Comparison of ENCODE assay signal across 9 mouse cellular contexts in the genomic region with DNA sequence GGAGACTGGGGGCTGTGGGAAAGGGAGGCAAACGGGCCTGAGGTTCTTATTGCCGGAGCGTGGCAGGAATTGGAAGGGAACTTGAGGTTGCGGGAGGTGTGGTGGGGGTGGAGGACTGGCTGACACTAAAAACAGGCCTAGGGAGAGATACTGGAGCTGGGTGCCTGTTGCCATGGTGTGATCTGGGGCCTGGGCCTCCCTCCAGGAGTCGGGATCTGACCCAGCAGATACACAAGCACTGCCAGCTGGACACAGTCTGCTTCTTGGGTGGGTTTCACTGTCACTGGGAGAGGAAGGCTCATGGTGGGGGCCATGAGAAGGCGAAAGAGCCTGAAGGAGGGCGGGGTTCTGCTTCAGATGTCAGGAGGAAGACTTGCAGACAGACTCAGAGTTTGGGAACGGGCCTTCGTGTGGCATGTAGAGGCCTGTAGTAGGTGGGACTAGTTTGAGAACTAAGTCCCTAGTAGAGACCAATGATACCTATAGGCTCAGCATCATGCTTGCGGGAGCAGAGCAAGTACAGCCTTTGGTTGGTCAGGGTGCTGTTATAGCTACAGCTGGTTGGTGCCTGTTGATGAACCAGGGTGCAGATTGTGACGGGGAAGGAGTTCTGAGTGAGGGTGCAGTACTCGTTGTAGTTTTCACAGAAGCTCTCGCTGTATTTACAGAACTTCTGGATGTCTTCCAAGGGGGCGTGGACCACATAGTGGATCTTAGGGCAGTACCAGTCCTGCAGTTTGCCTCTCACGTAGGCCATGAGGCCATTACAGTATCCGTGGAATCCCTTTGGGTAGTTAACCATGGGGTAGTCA. TPM values are rescaled to one million over a fixed set of nuclear protein-coding genes. Genes with fewer than 3 reads are reported as not detected.
DNase-seq lines count a peak whose midpoint lies in the region; ATAC-seq and TF ChIP-seq lines count a peak whose summit lies in the region.
"Had no signal": no experiment of that assay in that cellular context is flagged by ENCODE, and none has a peak within 500 bp of the region (broad histone marks: within the 10 kb centered on the region; RNA-seq: fewer than 3 reads in every experiment).

No protein-coding gene starts in this region.

- peak overlapping the region; percentile 34; the same call in 1 of the 2 replicates for H3K27ac ChIP-seq in liver, postnatal 0 days (ENCODE audit: low read depth)
- no peak overlapping the region for H3K27ac ChIP-seq in liver, embryonic 11.5 days (ENCODE audit: low read depth, low read length)
- H3K27ac ChIP-seq in hindbrain, postnatal 0 days: peak overlapping the region; percentile 62

- H3K4me1 ChIP-seq in liver, postnatal 0 days (ENCODE audit: insufficient read depth): peaks cover 12% of the 10 kb centered on the region
- no peaks in the 10 kb centered on the region for H3K4me1 ChIP-seq in liver, embryonic 11.5 days (replicated peaks; ENCODE audit: control insufficient read depth, insufficient read depth, low read length)
- H3K4me1 ChIP-seq in hindbrain, postnatal 0 days (ENCODE audit: insufficient read depth, low read length): peaks cover 8% of the 10 kb centered on the region; the same call in 1 of the 2 replicates

- no peak overlapping the region for H3K4me3 ChIP-seq in liver, postnatal 0 days (ENCODE audit: low read depth, low read length)
- H3K4me3 ChIP-seq in liver, embryonic 11.5 days (ENCODE audit: low read depth, low read length): no peak overlapping the region
- no peak overlapping the region for H3K4me3 ChIP-seq in hindbrain, postnatal 0 days (ENCODE audit: low read length)
- H3K4me3 ChIP-seq: myocyte had no signal

- 68% methylated on average over 16 of the region's 16 CpGs for WGBS in liver, postnatal 0 days (ENCODE audit: insufficient replicate concordance)
- 78% methylated on average over 16 of the region's 16 CpGs for WGBS in liver, embryonic 11.5 days
- 54% methylated on average over 16 of the region's 16 CpGs for WGBS in hindbrain, postnatal 0 days

- TF ChIP-seq EP300 in liver, postnatal 0 days (IDR thresholded peaks at IDR 0.05; ENCODE audit: low read depth): no peak

- no peak overlapping the region for H3K9ac ChIP-seq in liver, postnatal 0 days (replicated peaks)
- no peak overlapping the region for H3K9ac ChIP-seq in liver, embryonic 11.5 days (ENCODE audit: low read depth, low read length)
- no peak overlapping the region for H3K9ac ChIP-seq in hindbrain, postnatal 0 days (replicated peaks; ENCODE audit: low read length)

- no peak for ATAC-seq in liver, postnatal 0 days
- ATAC-seq in liver, embryonic 11.5 days (replicated peaks; ENCODE audit: low FRiP score): no peak
- ATAC-seq in hindbrain, postnatal 0 days: peak; percentile 91

- no peak for TF ChIP-seq CTCF in liver, postnatal 0 days (IDR thresholded peaks at IDR 0.05; ENCODE audit: low read depth)
- no peak for TF ChIP-seq CTCF in hindbrain, postnatal 0 days (IDR thresholded peaks at IDR 0.05; ENCODE audit: low read depth)

- H3K9me3 ChIP-seq in liver, postnatal 0 days (ENCODE audit: low read length): no peaks in the 10 kb centered on the region
- no peaks in the 10 kb centered on the region for H3K9me3 ChIP-seq in liver, embryonic 11.5 days (ENCODE audit: control insufficient read depth, low read length)
- no peaks in the 10 kb centered on the region for H3K9me3 ChIP-seq in hindbrain, postnatal 0 days (ENCODE audit: low read length)

- H3K4me2 ChIP-seq in liver, postnatal 0 days (ENCODE audit: low read depth, low read length): no peak overlapping the region
- H3K4me2 ChIP-seq in liver, embryonic 11.5 days: no peak overlapping the region
- H3K4me2 ChIP-seq in hindbrain, postnatal 0 days (ENCODE audit: low read depth, low read length): no peak overlapping the region

- DNase-seq in liver, postnatal 0 days: no peak
- DNase-seq in liver, embryonic 11.5 days (ENCODE audit: low spot score): no peak
- peak; percentile 66 for DNase-seq in gastrocnemius, postnatal 10 days
- peak; percentile 75 for DNase-seq in hindbrain, postnatal 0 days (ENCODE audit: low spot score)
- DNase-seq in lung, postnatal 10 days: peak; percentile 85
- DNase-seq in testis, postnatal 14 days (ENCODE audit: low spot score): peak; percentile 57
- no peak for DNase-seq in adrenal gland, postnatal 10 days
- DNase-seq in retina, embryonic 14.5 days (ENCODE audit: low spot score): no peak

- H3K27me3 ChIP-seq in liver, postnatal 0 days (ENCODE audit: insufficient read depth, low read length): no peaks in the 10 kb centered on the region
- no peaks in the 10 kb centered on the region; the same call in 1 of the 2 replicates for H3K27me3 ChIP-seq in liver, embryonic 11.5 days (replicated peaks; ENCODE audit: control insufficient read depth, insufficient read depth, low read length)
- H3K27me3 ChIP-seq in hindbrain, postnatal 0 days (ENCODE audit: insufficient read depth, low read length): no peaks in the 10 kb centered on the region

- no peaks in the 10 kb centered on the region for H3K36me3 ChIP-seq in liver, postnatal 0 days (replicated peaks; ENCODE audit: insufficient read depth, low read length)
- no peaks in the 10 kb centered on the region for H3K36me3 ChIP-seq in liver, embryonic 11.5 days (ENCODE audit: control insufficient read depth, insufficient read depth, low read length)
- no peaks in the 10 kb centered on the region for H3K36me3 ChIP-seq in hindbrain, postnatal 0 days (ENCODE audit: insufficient read depth, low read length)

RNA-seq across cellular contexts. Expression of a gene that starts 0.6 kb away (rescaled TPM):
- polyA plus RNA-seq in liver, postnatal 0 days (2015; fragmentation: Nextera tagmentation; extraction: Ambion mirVana): not detected in 2 replicates
- polyA plus RNA-seq in liver, embryonic 11.5 days (2014; fragmentation: Nextera tagmentation; extraction: Ambion mirVana): not detected in 2 replicates
- not detected for total RNA-seq in gastrocnemius, postnatal 10 days (2021)
- total RNA-seq in hindbrain, postnatal 0 days (2014; rRNA removed): not detected in 2 replicates
- polyA plus RNA-seq in hindbrain, postnatal 0 days (2015; fragmentation: Nextera tagmentation; extraction: Ambion mirVana): not detected in 2 replicates
- total RNA-seq in adrenal gland, postnatal 10 days (2021): not detected
- polyA plus RNA-seq: myocyte had no signal

RNA-seq across cellular contexts. Expression of a gene that starts 3.7 kb away (rescaled TPM):
- not detected in 2 replicates for polyA plus RNA-seq in liver, postnatal 0 days (2015; fragmentation: Nextera tagmentation; extraction: Ambion mirVana)
- polyA plus RNA-seq in liver, embryonic 11.5 days (2014; fragmentation: Nextera tagmentation; extraction: Ambion mirVana): not detected in 2 replicates
- not detected for total RNA-seq in gastrocnemius, postnatal 10 days (2021)
- total RNA-seq in hindbrain, postnatal 0 days (2014; rRNA removed): not detected in 2 replicates
- polyA plus RNA-seq in hindbrain, postnatal 0 days (2015; fragmentation: Nextera tagmentation; extraction: Ambion mirVana): not detected in 2 replicates
- total RNA-seq in adrenal gland, postnatal 10 days (2021): not detected
- polyA plus RNA-seq: myocyte had no signal

RNA-seq across cellular contexts. Expression of a gene that starts 8.0 kb away (rescaled TPM):
- 346 and 352 TPM in 2 replicates for polyA plus RNA-seq in liver, postnatal 0 days (2015; fragmentation: Nextera tagmentation; extraction: Ambion mirVana)
- 19.2 and 21.5 TPM in 2 replicates for polyA plus RNA-seq in liver, embryonic 11.5 days (2014; fragmentation: Nextera tagmentation; extraction: Ambion mirVana)
- total RNA-seq in gastrocnemius, postnatal 10 days (2021): 100 to 1,000 TPM; 700 to 765 TPM
- total RNA-seq in hindbrain, postnatal 0 days (2014; rRNA removed): 514 and 732 TPM in 2 replicates
- polyA plus RNA-seq in hindbrain, postnatal 0 days (2015; fragmentation: Nextera tagmentation; extraction: Ambion mirVana): 543 and 625 TPM in 2 replicates
- total RNA-seq in adrenal gland, postnatal 10 days (2021): 100 to 1,000 TPM; 337 to 338 TPM

RNA-seq across cellular contexts. Expression of a gene that starts 29.3 kb away (rescaled TPM):
- 0.06 and 0.07 TPM in 2 replicates for polyA plus RNA-seq in liver, postnatal 0 days (2015; fragmentation: Nextera tagmentation; extraction: Ambion mirVana)
- polyA plus RNA-seq in liver, embryonic 11.5 days (2014; fragmentation: Nextera tagmentation; extraction: Ambion mirVana): 0.07 and 0.14 TPM in 2 replicates
- under 1 TPM; 0.45 to 0.68 TPM for total RNA-seq in gastrocnemius, postnatal 10 days (2021)
- total RNA-seq in hindbrain, postnatal 0 days (2014; rRNA removed): 0.89 and 2.4 TPM in 2 replicates
- polyA plus RNA-seq in hindbrain, postnatal 0 days (2015; fragmentation: Nextera tagmentation; extraction: Ambion mirVana): 0.61 and 0.64 TPM in 2 replicates
- under 1 TPM; 0.24 to 0.97 TPM for total RNA-seq in adrenal gland, postnatal 10 days (2021)

RNA-seq across cellular contexts. Expression of a gene that starts 37.3 kb away (rescaled TPM):
- polyA plus RNA-seq in liver, postnatal 0 days (2015; fragmentation: Nextera tagmentation; extraction: Ambion mirVana): 9.4 and 10.8 TPM in 2 replicates
- polyA plus RNA-seq in liver, embryonic 11.5 days (2014; fragmentation: Nextera tagmentation; extraction: Ambion mirVana): 32.5 and 42.6 TPM in 2 replicates
- 10 to 100 TPM; 11.1 to 14.9 TPM for total RNA-seq in gastrocnemius, postnatal 10 days (2021)
- total RNA-seq in hindbrain, postnatal 0 days (2014; rRNA removed): 33.1 and 41.9 TPM in 2 replicates
- 61.8 and 72.5 TPM in 2 replicates for polyA plus RNA-seq in hindbrain, postnatal 0 days (2015; fragmentation: Nextera tagmentation; extraction: Ambion mirVana)
- total RNA-seq in adrenal gland, postnatal 10 days (2021): 10 to 100 TPM; 29.5 to 34.7 TPM

Comparison
In these comparisons a context has a peak if more than half of its experiments do, and no peak if none do; other contexts are left out.
1. DNase-seq: peak in gastrocnemius, postnatal 10 days (single experiment), hindbrain, postnatal 0 days (single experiment), lung, postnatal 10 days (single experiment) and testis, postnatal 14 days (single experiment); none in liver, postnatal 0 days (single experiment), liver, embryonic 11.5 days (single experiment), adrenal gland, postnatal 10 days (single experiment) and retina, embryonic 14.5 days (single experiment).